Mouse (Mus musculus): ENCODE results near the gene Tomm70a.

- TF ChIP-seq CTCF (IDR thresholded peaks at IDR 0.05; ENCODE audit: low read depth) = no peak
- no peak for TF ChIP-seq EP300 (IDR thresholded peaks at IDR 0.05; ENCODE audit: low read depth)
Observed at GRCm38 (mm10) chr16:57197281-57197680, 75.8 kb downstream of the Tomm70a start.
